Mouse (Mus musculus): ENCODE measurements around the gene Ubac1.

- TF ChIP-seq POLR2A (IDR thresholded peaks at IDR 0.05; ENCODE audit: low read depth, low read length) = no peak
- TF ChIP-seq CTCF (IDR thresholded peaks at IDR 0.05; ENCODE audit: borderline replicate concordance, insufficient read depth, low read length) = no peak
Observed at GRCm38 (mm10) chr2:26019923-26020322, 1.6 kb downstream of the Ubac1 start.
